Mouse (Mus musculus): ENCODE measurements around the gene Abat.

DNA sequence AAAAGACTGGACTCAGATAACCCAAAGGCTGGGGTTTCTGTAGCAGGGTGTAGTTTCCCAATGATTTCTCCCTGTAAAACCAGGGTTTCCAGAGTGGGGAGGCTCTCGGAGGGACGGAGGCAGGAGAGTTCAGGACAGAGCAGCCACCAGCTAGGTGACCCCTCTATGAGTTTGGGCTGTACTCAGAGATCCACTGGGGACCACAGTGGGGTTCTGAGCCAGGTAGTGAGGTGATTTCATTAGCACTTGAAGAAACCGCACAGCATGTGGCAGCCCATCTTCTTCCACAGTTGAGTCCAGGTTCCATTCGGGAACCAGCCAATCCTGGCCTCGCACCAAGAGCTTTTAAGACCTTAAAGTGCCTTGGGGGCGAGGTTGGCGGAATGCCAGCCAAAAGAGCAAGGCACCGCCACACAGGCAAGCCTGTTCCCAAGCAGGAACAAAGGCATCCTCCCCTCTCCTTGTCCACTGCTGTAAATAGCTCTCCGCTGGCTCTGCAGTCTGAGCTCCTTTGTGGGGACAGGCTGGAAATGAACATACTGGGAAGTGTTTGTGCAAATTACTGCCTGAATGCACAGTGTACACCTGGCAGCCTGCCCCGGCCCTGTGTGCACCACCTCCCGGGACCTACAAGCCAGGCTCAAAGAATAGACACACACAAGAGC is 10.4 kb downstream of the Abat start:
- TF ChIP-seq CTCF (IDR thresholded peaks at IDR 0.05; ENCODE audit: borderline replicate concordance, control insufficient read depth, extremely low read depth, insufficient read depth, low read length, poor library complexity) (no peak), POLR2A (IDR thresholded peaks at IDR 0.05; ENCODE audit: control insufficient read depth, extremely low read depth, insufficient read depth, low read length, poor library complexity) (no peak)

Measured in thymus, adult 2 months (tissue).